Mouse (Mus musculus) small intestine, adult 2 months (tissue): ENCODE data around the gene Glb1. TPM values are rescaled to one million over a fixed set of nuclear protein-coding genes. Genes with fewer than 3 reads are reported as not detected.

Experiments
- H3K27ac ChIP-seq: fragments of 200-500 bp; 2 replicates; pipeline ENCODE4 v1.5.1; 2012; ENCODE audit warnings: low read depth, low read length, control low read depth, inconsistent platforms; ENCODE audit not compliant: insufficient read depth
- H3K27me3 ChIP-seq: fragments of 200-500 bp; 2 replicates; pipeline ENCODE4 v1.6.1; 2012; ENCODE audit warnings: mild to moderate bottlenecking, moderate library complexity, low read length, inconsistent platforms; ENCODE audit not compliant: control insufficient read depth, insufficient read depth
- H3K36me3 ChIP-seq: fragments of 200-500 bp; 2 replicates; pipeline ENCODE4 v1.6.1; 2012; ENCODE audit warnings: mild to moderate bottlenecking, low read length, control low read depth, inconsistent platforms; ENCODE audit not compliant: control insufficient read depth, insufficient read depth
- H3K4me1 ChIP-seq: fragments of 200-500 bp; 2 replicates; pipeline ENCODE4 v1.6.1; 2012; ENCODE audit warnings: low read length, inconsistent platforms, mixed read lengths; ENCODE audit not compliant: control insufficient read depth, insufficient read depth, insufficient read length
- H3K4me3 ChIP-seq: fragments of 200-500 bp; 2 replicates; pipeline ENCODE4 v1.5.1; 2012; ENCODE audit warnings: low read depth, mild to moderate bottlenecking, control low read depth, inconsistent platforms, low read length, moderate library complexity
- CTCF ChIP-seq: fragments of 200-500 bp; IDR thresholded peaks from 2 replicates; pipeline ENCODE4 v1.5.1; 2012; ENCODE audit warnings: low read depth, mild to moderate bottlenecking, control low read depth, inconsistent platforms, low read length, moderate library complexity, mixed read lengths; ENCODE audit not compliant: insufficient replicate concordance, insufficient read length; ENCODE audit errors: extremely low read depth
- POLR2A ChIP-seq: fragments of 200-500 bp; IDR thresholded peaks from 2 replicates; pipeline ENCODE4 v1.6.1; 2012; ENCODE audit warnings: low read depth, mild to moderate bottlenecking, control low read depth, inconsistent platforms, low read length, moderate library complexity
- WGBS: fragments of 180-500 bp; shearing (Covaris S2); methylation state at CpG from one replicate; pipeline ENCODE4 v1.1.7; 2018; 5-methylcytosine and 5-hydroxymethylcytosine counted together
- polyA plus RNA-seq: library from polyadenylated mRNA; depleted of rRNA; stranded (reverse); fragments of >200 nt; gene quantifications from 2 replicates; pipeline ENCODE4 v1.2.3, GENCODE M21; 2012

The Glb1 gene
- polyA plus RNA-seq, 1 experiment, result 25.4 TPM

GRCm38 (mm10) chr9:114442893-114443292 is 42.0 kb downstream of the Glb1 start:
- no peak overlapping the region for H3K27ac ChIP-seq
- WGBS, result 86% methylated on average over 9 of the region's 9 CpGs
- H3K4me3 ChIP-seq, result no peak overlapping the region
- H3K27me3 ChIP-seq, result no peaks in the 10 kb centered on the region
- no peaks in the 10 kb centered on the region for H3K4me1 ChIP-seq
- peaks cover 4% of the 10 kb centered on the region for H3K36me3 ChIP-seq
- TF ChIP-seq CTCF (no peak), POLR2A (no peak)

DNA sequence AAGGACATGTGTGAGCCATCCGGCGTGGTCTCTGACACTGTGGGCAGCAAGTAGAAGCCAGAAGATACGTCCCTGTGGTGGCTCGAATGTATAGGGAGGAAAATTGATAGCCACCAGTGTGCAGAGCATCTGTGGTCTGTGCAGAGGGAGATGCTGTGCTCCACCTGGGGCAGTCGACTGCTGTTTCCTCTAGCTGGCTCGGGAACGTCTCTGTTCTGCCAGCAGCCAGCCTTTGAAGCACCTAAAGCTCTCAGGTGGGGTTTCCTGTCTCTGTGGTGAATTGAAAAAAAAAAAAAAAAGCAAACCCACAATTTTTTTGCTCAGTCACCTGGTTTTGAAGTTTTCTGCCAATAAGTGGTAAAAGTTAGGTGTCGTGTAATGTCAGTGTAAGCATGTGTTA is 42.5 kb downstream of the Glb1 start:
- Histone ChIP-seq H3K4me1 (no peaks in the 10 kb centered on the region), H3K27me3 (no peaks in the 10 kb centered on the region), H3K4me3 (no peak overlapping the region), H3K36me3 (peaks cover 4% of the 10 kb centered on the region), H3K27ac (no peak overlapping the region)
- TF ChIP-seq POLR2A, result no peak
- no peak for TF ChIP-seq CTCF
- WGBS, result 87% methylated on average over 8 of the region's 8 CpGs

DNA sequence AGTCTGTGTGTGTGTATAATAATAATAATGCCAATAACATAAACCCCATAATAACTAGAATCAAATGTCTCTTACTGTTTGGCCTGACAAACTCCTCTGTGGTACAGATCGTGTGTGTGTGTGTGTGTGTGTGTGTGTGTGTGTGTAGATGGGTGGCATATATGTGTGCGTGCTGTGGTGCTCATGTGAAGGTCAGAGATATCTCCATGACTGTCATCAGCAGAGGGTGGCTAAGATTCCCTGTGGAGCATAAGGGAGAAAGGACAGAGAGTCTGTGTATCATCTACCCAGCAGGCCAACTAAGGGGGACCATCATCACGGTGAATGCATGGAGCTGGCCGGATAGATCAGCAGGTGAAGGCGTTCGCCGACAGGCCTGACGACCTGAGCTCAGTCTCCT is 46.0 kb downstream of the Glb1 start:
- TF ChIP-seq POLR2A, result no peak
- no peak for TF ChIP-seq CTCF
- Histone ChIP-seq H3K27me3 (no peaks in the 10 kb centered on the region), H3K4me1 (no peaks in the 10 kb centered on the region), H3K36me3 (peaks cover 2% of the 10 kb centered on the region), H3K27ac (no peak overlapping the region), H3K4me3 (no peak overlapping the region)
- WGBS, result 90% methylated on average over 8 of the region's 8 CpGs

- Histone ChIP-seq H3K4me1 (no peaks in the 10 kb centered on the region), H3K27me3 (no peaks in the 10 kb centered on the region), H3K27ac (no peak overlapping the region), H3K4me3 (no peak overlapping the region), H3K36me3 (no peaks in the 10 kb centered on the region; the same call in none of the 2 replicates)
- TF ChIP-seq CTCF (no peak), POLR2A (no peak)
- WGBS, result 90% methylated on average over 5 of the region's 5 CpGs
Observed at GRCm38 (mm10) chr9:114448700-114449099, 47.8 kb downstream of the Glb1 start.

GRCm38 (mm10) chr9:114449120-114449754 is 48.4 kb downstream of the Glb1 start:
- Histone ChIP-seq H3K4me1 (no peaks in the 10 kb centered on the region), H3K27ac (no peak overlapping the region), H3K36me3 (no peaks in the 10 kb centered on the region; the same call in none of the 2 replicates), H3K27me3 (no peaks in the 10 kb centered on the region), H3K4me3 (no peak overlapping the region)
- no peak for TF ChIP-seq POLR2A
- TF ChIP-seq CTCF, result no peak
- WGBS, result 90% methylated on average over 13 of the region's 13 CpGs

DNA sequence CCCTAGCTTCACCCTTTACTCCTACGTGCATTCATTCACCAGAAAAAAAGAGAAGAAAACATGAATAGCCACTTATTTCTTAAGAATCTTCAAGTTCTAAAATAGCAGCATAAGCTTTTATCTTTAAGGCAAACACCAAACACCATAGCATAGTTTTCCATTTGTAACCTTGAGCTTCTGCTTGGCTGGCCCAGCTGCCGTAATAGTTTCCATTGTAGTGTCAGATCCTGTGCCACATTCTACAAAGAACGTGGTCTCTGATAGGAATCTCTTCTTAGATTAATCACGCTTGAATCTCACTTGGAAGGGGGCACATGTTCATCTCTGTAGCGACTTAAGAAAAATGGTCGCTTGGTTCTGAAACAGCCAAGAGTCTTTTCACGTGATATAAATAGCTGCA is 50.7 kb downstream of the Glb1 start:
- H3K36me3 ChIP-seq, result peaks cover 8% of the 10 kb centered on the region
- 88% methylated on average over 7 of the region's 7 CpGs for WGBS
- no peaks in the 10 kb centered on the region for H3K27me3 ChIP-seq
- H3K27ac ChIP-seq, result no peak overlapping the region
- no peak overlapping the region for H3K4me3 ChIP-seq
- TF ChIP-seq CTCF (no peak), POLR2A (no peak)
- H3K4me1 ChIP-seq, result no peaks in the 10 kb centered on the region

DNA sequence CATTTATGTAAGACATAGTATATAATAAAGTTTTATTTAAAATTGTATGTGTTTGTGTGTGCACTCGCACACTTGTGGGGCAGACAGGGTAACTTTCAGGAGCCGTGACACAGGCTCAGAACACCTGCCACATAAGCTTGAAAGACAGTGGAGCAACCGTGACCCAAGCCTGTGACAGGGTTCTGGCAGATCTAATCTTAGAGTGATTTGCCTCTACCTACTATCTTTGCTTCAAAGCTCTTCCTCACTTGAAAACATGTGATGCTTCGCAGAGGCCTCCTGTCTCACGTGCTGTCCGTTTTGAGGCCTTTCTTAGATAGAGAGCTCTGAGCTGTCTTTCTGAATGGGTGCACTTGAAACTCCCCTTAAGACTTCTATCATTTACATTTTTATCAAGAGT is 51.5 kb downstream of the Glb1 start:
- Histone ChIP-seq H3K4me1 (no peaks in the 10 kb centered on the region), H3K4me3 (no peak overlapping the region), H3K27ac (no peak overlapping the region), H3K27me3 (no peaks in the 10 kb centered on the region), H3K36me3 (peaks cover 14% of the 10 kb centered on the region)
- no peak for TF ChIP-seq CTCF
- no peak for TF ChIP-seq POLR2A
- 95% methylated on average over 6 of the region's 6 CpGs for WGBS
